Mouse (Mus musculus): ENCODE results near the gene Ssna1. TPM values are rescaled to one million over a fixed set of nuclear protein-coding genes. Genes with fewer than 3 reads are reported as not detected.
A peak's percentile ranks its signal among the peaks of the same experiment; 100 is the strongest.

Ssna1 gene
- total and polyA plus RNA-seq, 3 experiments: 51.4 to 80.6 (median 72.9) TPM

DNA sequence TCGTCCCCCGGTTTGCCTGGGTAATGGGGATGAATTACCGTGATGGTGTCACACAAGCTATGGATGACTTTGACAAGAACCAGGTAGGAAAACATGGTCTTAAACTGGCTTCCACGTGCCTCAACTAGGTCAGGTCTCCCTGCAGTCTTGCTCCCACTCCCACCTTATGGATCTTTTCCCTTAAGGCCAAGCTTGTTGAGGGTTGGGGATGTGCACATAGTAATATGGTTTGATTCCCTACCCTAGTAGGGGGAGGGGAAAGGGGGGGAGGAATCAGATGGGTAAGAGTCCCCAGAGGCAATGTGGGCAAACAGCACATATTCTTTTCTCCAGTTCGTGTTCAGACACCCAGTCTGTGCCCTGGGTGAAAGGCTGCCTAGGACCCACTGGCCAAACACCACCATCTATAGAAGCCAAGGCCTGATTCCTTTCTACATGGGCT is 50.9 kb downstream of the Ssna1 start:
- H3K36me3 ChIP-seq (replicated peaks in 1 of 2; ENCODE audit: control insufficient read depth in 1 of 2, insufficient read depth in 1 of 2, low read length in 1 of 2): peaks cover 22 to 26% of the 10 kb centered on the region in 2 experiments
- peaks cover 9 to 18% of the 10 kb centered on the region in 2 experiments; a peak in 3 of 4 replicates for H3K4me1 ChIP-seq (ENCODE audit: control insufficient read depth in 1 of 2, insufficient read depth in 2 of 2)
- DNase-seq (ENCODE audit: extremely low read depth): no peak
- TF ChIP-seq CHD2 (IDR thresholded peaks at IDR 0.05; ENCODE audit: low read length) (peak; percentile 65; the same call in 1 of the 2 replicates), ZMIZ1 (IDR thresholded peaks at IDR 0.05; ENCODE audit: low read depth, low read length) (peak; percentile 68), NELFE (IDR thresholded peaks at IDR 0.05; ENCODE audit: low read depth, low read length) (no peak), JUN (IDR thresholded peaks at IDR 0.05; ENCODE audit: insufficient read depth, low read depth, low read length) (no peak), CHD1 (IDR thresholded peaks at IDR 0.05; ENCODE audit: low read depth, low read length) (no peak), POLR2AphosphoS2 (IDR thresholded peaks at IDR 0.05; ENCODE audit: low read depth, low read length) (peak; percentile 97), CTCF (conservative IDR thresholded peaks at IDR 0.05 in 1 of 2, IDR thresholded peaks at IDR 0.05 in 1 of 2; ENCODE audit: low read depth in 2 of 2, low read length in 2 of 2) (no peak), SMC3 (IDR thresholded peaks at IDR 0.05; ENCODE audit: low read depth, low read length) (no peak), BHLHE40 (IDR thresholded peaks at IDR 0.05; ENCODE audit: low read depth, low read length) (no peak), RCOR1 (conservative IDR thresholded peaks at IDR 0.05; ENCODE audit: low read depth, low read length) (no peak), ZC3H11A (IDR thresholded peaks at IDR 0.05; ENCODE audit: low read depth, low read length) (no peak), MAX (IDR thresholded peaks at IDR 0.05; ENCODE audit: low read length) (no peak), PAX5 (IDR thresholded peaks at IDR 0.05; ENCODE audit: low read length) (no peak), MAFK (IDR thresholded peaks at IDR 0.05; ENCODE audit: insufficient replicate concordance, low read length) (no peak), HCFC1 (IDR thresholded peaks at IDR 0.05; ENCODE audit: low read depth, low read length) (no peak), TBP (conservative IDR thresholded peaks at IDR 0.05; ENCODE audit: low read depth, low read length) (no peak), ZKSCAN1 (IDR thresholded peaks at IDR 0.05; ENCODE audit: borderline replicate concordance, low read depth, low read length) (no peak), GABPA (IDR thresholded peaks at IDR 0.05; ENCODE audit: insufficient replicate concordance, low read depth, low read length) (no peak), IRF4 (IDR thresholded peaks at IDR 0.05; ENCODE audit: low read depth, low read length) (no peak), EP300 (IDR thresholded peaks at IDR 0.05; ENCODE audit: low read length) (no peak), ZNF384 (IDR thresholded peaks at IDR 0.05; ENCODE audit: low read depth, low read length) (no peak), E2F4 (IDR thresholded peaks at IDR 0.05; ENCODE audit: insufficient replicate concordance, low read depth, low read length) (no peak), ELF1 (IDR thresholded peaks at IDR 0.05; ENCODE audit: low read depth, low read length) (no peak), RAD21 (IDR thresholded peaks at IDR 0.05; ENCODE audit: low read depth, low read length) (no peak), TCF12 (IDR thresholded peaks at IDR 0.05; ENCODE audit: low read depth, low read length) (no peak), POLR2A (IDR thresholded peaks at IDR 0.05; ENCODE audit: low read depth, low read length) (peak; percentile 47; the same call in 1 of the 2 replicates), USF1 (IDR thresholded peaks at IDR 0.05; ENCODE audit: low read depth, low read length) (no peak), MAZ (IDR thresholded peaks at IDR 0.05; ENCODE audit: low read depth, low read length) (no peak), MXI1 (IDR thresholded peaks at IDR 0.05; ENCODE audit: low read depth, low read length) (no peak)
- no peak overlapping the region for H3K4me3 ChIP-seq (replicated peaks in 1 of 3; ENCODE audit: low read depth in 2 of 3, low read length in 2 of 3, poor library complexity in 1 of 3)
- in situ Hi-C loops (cut with MboI; ENCODE audit: low pct_ligation_motif_present, low pct_unique_long_range_greater_than_20kb, low sequenced_read_pairs) (no loop called here), dilution Hi-C loops (cut with MboI; ENCODE audit: extremely low pct_ligation_motif_present, extremely low pct_unique_long_range_greater_than_20kb, low sequenced_read_pairs) (no loop called here)
- H3K79me2 ChIP-seq (replicated peaks; ENCODE audit: control insufficient read depth, extremely low read depth, insufficient read depth, poor library complexity, severe bottlenecking): peaks cover 9% of the 10 kb centered on the region
- no peaks in the 10 kb centered on the region for H3K27me3 ChIP-seq (replicated peaks)
- H3K27ac ChIP-seq (ENCODE audit: insufficient read depth, low read depth): no peak overlapping the region
- no peak overlapping the region for H3K4me2 ChIP-seq (ENCODE audit: insufficient read depth, low read depth, poor library complexity, severe bottlenecking)
- no peak overlapping the region for H3K9ac ChIP-seq (ENCODE audit: insufficient read depth, low read depth)
- H3K9me3 ChIP-seq (replicated peaks; ENCODE audit: low read length): no peaks in the 10 kb centered on the region

Other genes with a start within 250 kb of the Ssna1 start
Only the 20 nearest of the 34 such genes appear.
- 3.1 TPM in 2 replicates for gene Nrarp, start 91.7 kb downstream of the Ssna1 start, total RNA-seq (2012; rRNA removed)
- 0.24 and 0.35 TPM in 2 replicates for gene Nrarp, start 91.7 kb downstream of the Ssna1 start, total RNA-seq (2014; rRNA removed)
- gene Nrarp, start 91.7 kb downstream of the Ssna1 start, polyA plus RNA-seq (2012; ENCODE audit: insufficient read length, low read depth): 0.14 and 0.20 TPM in 2 replicates
- 17.5 and 20.4 TPM in 2 replicates for gene Tor4a, start 75.6 kb downstream of the Ssna1 start, total RNA-seq (2012; rRNA removed)
- gene Tor4a, start 75.6 kb downstream of the Ssna1 start, total RNA-seq (2014; rRNA removed): 12.6 and 13.1 TPM in 2 replicates
- gene Tor4a, start 75.6 kb downstream of the Ssna1 start, polyA plus RNA-seq (2012; ENCODE audit: insufficient read length, low read depth): 15.3 TPM in 2 replicates
- gene Nelfb, start 60.9 kb downstream of the Ssna1 start, total RNA-seq (2012; rRNA removed): 57.0 and 58.7 TPM in 2 replicates
- 42.0 and 53.6 TPM in 2 replicates for gene Nelfb, start 60.9 kb downstream of the Ssna1 start, total RNA-seq (2014; rRNA removed)
- 52.5 and 58.0 TPM in 2 replicates for gene Nelfb, start 60.9 kb downstream of the Ssna1 start, polyA plus RNA-seq (2012; ENCODE audit: insufficient read length, low read depth)
- not detected in 2 replicates for gene Stpg3, start 57.8 kb downstream of the Ssna1 start, total RNA-seq (2012; rRNA removed)
- not detected in 2 replicates for gene Stpg3, start 57.8 kb downstream of the Ssna1 start, total RNA-seq (2014; rRNA removed)
- not detected in 2 replicates for gene Stpg3, start 57.8 kb downstream of the Ssna1 start, polyA plus RNA-seq (2012; ENCODE audit: insufficient read length, low read depth)
- 0.38 and 0.42 TPM in 2 replicates for gene Fam166a, start 53.7 kb downstream of the Ssna1 start, total RNA-seq (2012; rRNA removed)
- not detected in 2 replicates for gene Fam166a, start 53.7 kb downstream of the Ssna1 start, total RNA-seq (2014; rRNA removed)
- 23.4 and 35.0 TPM in 2 replicates for gene Fam166a, start 53.7 kb downstream of the Ssna1 start, polyA plus RNA-seq (2012; ENCODE audit: insufficient read length, low read depth)
- 356 and 564 TPM in 2 replicates for gene Tubb4b, start 47.7 kb downstream of the Ssna1 start, total RNA-seq (2012; rRNA removed)
- 592 and 605 TPM in 2 replicates for gene Tubb4b, start 47.7 kb downstream of the Ssna1 start, total RNA-seq (2014; rRNA removed)
- gene Tubb4b, start 47.7 kb downstream of the Ssna1 start, polyA plus RNA-seq (2012; ENCODE audit: insufficient read length, low read depth): 490 and 520 TPM in 2 replicates
- gene Slc34a3, start 38.1 kb downstream of the Ssna1 start, total RNA-seq (2012; rRNA removed): not detected in 2 replicates
- gene Slc34a3, start 38.1 kb downstream of the Ssna1 start, total RNA-seq (2014; rRNA removed): not detected in 2 replicates
- not detected in 2 replicates for gene Slc34a3, start 38.1 kb downstream of the Ssna1 start, polyA plus RNA-seq (2012; ENCODE audit: insufficient read length, low read depth)
- gene Rnf224, start 35.7 kb downstream of the Ssna1 start, total RNA-seq (2012; rRNA removed): not detected in 2 replicates
- gene Rnf224, start 35.7 kb downstream of the Ssna1 start, total RNA-seq (2014; rRNA removed): not detected in 2 replicates
- not detected in 2 replicates for gene Rnf224, start 35.7 kb downstream of the Ssna1 start, polyA plus RNA-seq (2012; ENCODE audit: insufficient read length, low read depth)
- gene Rnf208, start 30.2 kb downstream of the Ssna1 start, total RNA-seq (2012; rRNA removed): 0.92 and 1.7 TPM in 2 replicates
- gene Rnf208, start 30.2 kb downstream of the Ssna1 start, total RNA-seq (2014; rRNA removed): 0.24 and 0.34 TPM in 2 replicates
- gene Rnf208, start 30.2 kb downstream of the Ssna1 start, polyA plus RNA-seq (2012; ENCODE audit: insufficient read length, low read depth): 0.78 and 1.4 TPM in 2 replicates
- not detected in 2 replicates for gene Cysrt1, start 30.0 kb downstream of the Ssna1 start, total RNA-seq (2012; rRNA removed)
- not detected in 2 replicates for gene Cysrt1, start 30.0 kb downstream of the Ssna1 start, total RNA-seq (2014; rRNA removed)
- gene Cysrt1, start 30.0 kb downstream of the Ssna1 start, polyA plus RNA-seq (2012; ENCODE audit: insufficient read length, low read depth): not detected in 2 replicates
- 8.9 and 9.5 TPM in 2 replicates for gene AL732309.1, start 25.6 kb downstream of the Ssna1 start, total RNA-seq (2012; rRNA removed)
- 6.7 and 9.6 TPM in 2 replicates for gene AL732309.1, start 25.6 kb downstream of the Ssna1 start, total RNA-seq (2014; rRNA removed)
- 3.5 and 4.5 TPM in 2 replicates for gene AL732309.1, start 25.6 kb downstream of the Ssna1 start, polyA plus RNA-seq (2012; ENCODE audit: insufficient read length, low read depth)
- 22.7 and 28.3 TPM in 2 replicates for gene Tmem203, start 17.0 kb downstream of the Ssna1 start, total RNA-seq (2012; rRNA removed)
- 18.4 and 21.2 TPM in 2 replicates for gene Tmem203, start 17.0 kb downstream of the Ssna1 start, total RNA-seq (2014; rRNA removed)
- 14.5 and 21.5 TPM in 2 replicates for gene Tmem203, start 17.0 kb downstream of the Ssna1 start, polyA plus RNA-seq (2012; ENCODE audit: insufficient read length, low read depth)
- 13.1 and 14.3 TPM in 2 replicates for gene Tprn, start 9.8 kb downstream of the Ssna1 start, total RNA-seq (2012; rRNA removed)
- 7.0 and 8.2 TPM in 2 replicates for gene Tprn, start 9.8 kb downstream of the Ssna1 start, total RNA-seq (2014; rRNA removed)
- gene Tprn, start 9.8 kb downstream of the Ssna1 start, polyA plus RNA-seq (2012; ENCODE audit: insufficient read length, low read depth): 17.0 and 19.3 TPM in 2 replicates
- 13.6 and 14.5 TPM in 2 replicates for gene Anapc2, start within 50 bp of the Ssna1 start, total RNA-seq (2012; rRNA removed)
- gene Anapc2, start within 50 bp of the Ssna1 start, total RNA-seq (2014; rRNA removed): 9.6 and 13.0 TPM in 2 replicates
- 48.7 and 55.2 TPM in 2 replicates for gene Anapc2, start within 50 bp of the Ssna1 start, polyA plus RNA-seq (2012; ENCODE audit: insufficient read length, low read depth)
- not detected in 2 replicates for gene Tmem210, start 15.7 kb upstream of the Ssna1 start, total RNA-seq (2012; rRNA removed)
- not detected in 2 replicates for gene Tmem210, start 15.7 kb upstream of the Ssna1 start, total RNA-seq (2014; rRNA removed)
- gene Tmem210, start 15.7 kb upstream of the Ssna1 start, polyA plus RNA-seq (2012; ENCODE audit: insufficient read length, low read depth): not detected in 2 replicates
- not detected in 2 replicates for gene Lrrc26, start 17.5 kb upstream of the Ssna1 start, total RNA-seq (2012; rRNA removed)
- not detected in 2 replicates for gene Lrrc26, start 17.5 kb upstream of the Ssna1 start, total RNA-seq (2014; rRNA removed)
- gene Lrrc26, start 17.5 kb upstream of the Ssna1 start, polyA plus RNA-seq (2012; ENCODE audit: insufficient read length, low read depth): not detected in 2 replicates
- 0.04 and 0.17 TPM in 2 replicates for gene Grin1, start 46.7 kb upstream of the Ssna1 start, total RNA-seq (2012; rRNA removed)
- gene Grin1, start 46.7 kb upstream of the Ssna1 start, total RNA-seq (2014; rRNA removed): 0.08 and 0.36 TPM in 2 replicates
- gene Grin1, start 46.7 kb upstream of the Ssna1 start, polyA plus RNA-seq (2012; ENCODE audit: insufficient read length, low read depth): 0.06 TPM in 1 of 2 replicates, not detected in the other
- gene Man1b1, start 59.9 kb upstream of the Ssna1 start, total RNA-seq (2012; rRNA removed): 45.7 and 58.1 TPM in 2 replicates
- gene Man1b1, start 59.9 kb upstream of the Ssna1 start, total RNA-seq (2014; rRNA removed): 39.3 and 41.8 TPM in 2 replicates
- 68.8 and 69.3 TPM in 2 replicates for gene Man1b1, start 59.9 kb upstream of the Ssna1 start, polyA plus RNA-seq (2012; ENCODE audit: insufficient read length, low read depth)
- 21.0 and 36.0 TPM in 2 replicates for gene Dpp7, start 83.9 kb upstream of the Ssna1 start, total RNA-seq (2012; rRNA removed)
- gene Dpp7, start 83.9 kb upstream of the Ssna1 start, total RNA-seq (2014; rRNA removed): 16.2 and 19.4 TPM in 2 replicates
- 20.9 and 22.7 TPM in 2 replicates for gene Dpp7, start 83.9 kb upstream of the Ssna1 start, polyA plus RNA-seq (2012; ENCODE audit: insufficient read length, low read depth)
- gene Uap1l1, start 93.2 kb upstream of the Ssna1 start, total RNA-seq (2012; rRNA removed): 14.5 and 16.2 TPM in 2 replicates
- 3.3 and 4.3 TPM in 2 replicates for gene Uap1l1, start 93.2 kb upstream of the Ssna1 start, total RNA-seq (2014; rRNA removed)
- gene Uap1l1, start 93.2 kb upstream of the Ssna1 start, polyA plus RNA-seq (2012; ENCODE audit: insufficient read length, low read depth): 27.6 and 30.8 TPM in 2 replicates

Data from CH12.LX (cell line).